Mouse (Mus musculus): ENCODE data around the gene 3110082I17Rik. TPM values are rescaled to one million over a fixed set of nuclear protein-coding genes. Genes with fewer than 3 reads are reported as not detected.
A peak's percentile ranks its signal among the peaks of the same experiment; 100 is the strongest.

The 3110082I17Rik gene
- total and polyA plus RNA-seq, 2 experiments from 2014 or later, result 4.3 to 14.9 TPM

- peak; percentile 69 for ATAC-seq (ENCODE audit: low FRiP score)
- H3K9me3 ChIP-seq (ENCODE audit: low read length), result no peaks in the 10 kb centered on the region
- H3K27ac ChIP-seq (ENCODE audit: low read depth, low read length), result peak overlapping the region; percentile 52; the same call in 1 of the 2 replicates
- peak; percentile 99 for TF ChIP-seq CTCF (IDR thresholded peaks at IDR 0.05)
- peaks cover 16% of the 10 kb centered on the region; the same call in 1 of the 2 replicates for H3K36me3 ChIP-seq (ENCODE audit: insufficient read depth, low read length)
- DNase-seq (ENCODE audit: low spot score), result peak; percentile 91
- 35% methylated on average over 12 of the region's 12 CpGs for WGBS
- H3K4me2 ChIP-seq (ENCODE audit: low read depth, low read length, poor library complexity, severe bottlenecking), result 0 out of 2 replicates have a peak overlapping the region, but pooled peaks have one; percentile 9
- H3K27me3 ChIP-seq (ENCODE audit: insufficient read depth, low read length), result no peaks in the 10 kb centered on the region
- H3K4me1 ChIP-seq (ENCODE audit: insufficient read depth, low read length), result no peaks in the 10 kb centered on the region
- H3K4me3 ChIP-seq (ENCODE audit: low read depth, low read length), result no peak overlapping the region
- 0 out of 2 replicates have a peak overlapping the region, but pooled peaks have one; percentile 24 for H3K9ac ChIP-seq (replicated peaks; ENCODE audit: low read length, poor library complexity, severe bottlenecking)
Observed at GRCm38 (mm10) chr5:139364260-139364910, 95.9 kb downstream of the 3110082I17Rik start.

DNA sequence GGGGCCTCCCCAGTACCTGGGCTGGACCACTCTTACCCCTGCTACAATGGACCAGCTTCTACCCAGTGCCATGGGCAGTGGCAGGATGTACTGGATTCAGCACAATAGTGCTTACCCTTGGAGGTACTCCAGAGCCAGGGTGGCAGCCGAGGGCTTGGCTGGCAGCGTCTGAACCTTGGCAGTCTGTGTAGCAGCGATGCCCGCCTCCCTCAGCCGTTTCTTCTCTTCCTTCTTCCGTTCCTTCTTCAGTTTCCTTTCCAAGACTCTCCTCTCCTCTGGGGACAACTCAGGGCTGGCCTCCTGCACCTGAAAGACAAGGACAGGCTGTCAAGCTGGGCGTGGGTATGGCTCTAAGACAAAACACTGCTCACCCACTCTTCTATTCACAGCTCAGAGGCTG lies 96.5 kb downstream of the 3110082I17Rik start:
- TF ChIP-seq CTCF (IDR thresholded peaks at IDR 0.05), result no peak
- Histone ChIP-seq H3K4me2 (ENCODE audit: low read depth, low read length, poor library complexity, severe bottlenecking) (no peak overlapping the region), H3K9me3 (ENCODE audit: low read length) (no peaks in the 10 kb centered on the region), H3K36me3 (ENCODE audit: insufficient read depth, low read length) (peaks cover 16% of the 10 kb centered on the region; the same call in 1 of the 2 replicates), H3K9ac (replicated peaks; ENCODE audit: low read length, poor library complexity, severe bottlenecking) (no peak overlapping the region), H3K4me1 (ENCODE audit: insufficient read depth, low read length) (no peaks in the 10 kb centered on the region), H3K4me3 (ENCODE audit: low read depth, low read length) (no peak overlapping the region), H3K27ac (ENCODE audit: low read depth, low read length) (no peak overlapping the region), H3K27me3 (ENCODE audit: insufficient read depth, low read length) (no peaks in the 10 kb centered on the region)
- no peak for DNase-seq (ENCODE audit: low spot score)
- WGBS, result 57% methylated on average over 7 of the region's 7 CpGs
- ATAC-seq (ENCODE audit: low FRiP score), result no peak

DNA sequence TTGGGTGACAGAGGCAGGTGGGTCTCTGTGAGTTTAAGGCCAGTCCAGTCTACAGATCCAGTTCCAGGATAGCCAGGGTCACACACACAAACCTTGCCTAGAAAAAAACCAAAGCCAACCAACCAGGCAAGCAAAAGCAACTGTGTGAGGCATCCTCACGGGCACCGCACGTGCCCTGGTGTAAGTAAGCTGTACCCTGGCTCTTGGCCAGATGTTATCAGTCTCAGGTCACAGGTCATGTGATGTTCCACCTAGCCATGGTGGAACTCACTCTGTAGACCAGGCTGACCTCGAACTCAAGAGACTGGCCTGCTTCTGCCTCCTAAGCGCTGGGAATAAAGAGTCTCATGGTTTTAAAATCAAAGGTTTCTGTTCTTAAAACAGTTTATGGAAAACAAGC lies 101.1 kb downstream of the 3110082I17Rik start:
- no peak for ATAC-seq (ENCODE audit: low FRiP score)
- no peak for DNase-seq (ENCODE audit: low spot score)
- Histone ChIP-seq H3K4me1 (ENCODE audit: insufficient read depth, low read length) (no peaks in the 10 kb centered on the region), H3K4me2 (ENCODE audit: low read depth, low read length, poor library complexity, severe bottlenecking) (no peak overlapping the region), H3K36me3 (ENCODE audit: insufficient read depth, low read length) (peaks cover 16% of the 10 kb centered on the region; the same call in 1 of the 2 replicates), H3K27me3 (ENCODE audit: insufficient read depth, low read length) (no peaks in the 10 kb centered on the region), H3K27ac (ENCODE audit: low read depth, low read length) (no peak overlapping the region), H3K9ac (replicated peaks; ENCODE audit: low read length, poor library complexity, severe bottlenecking) (no peak overlapping the region), H3K4me3 (ENCODE audit: low read depth, low read length) (no peak overlapping the region), H3K9me3 (ENCODE audit: low read length) (no peaks in the 10 kb centered on the region)
- 93% methylated on average over 5 of the region's 5 CpGs for WGBS
- no peak for TF ChIP-seq CTCF (IDR thresholded peaks at IDR 0.05)

GRCm38 (mm10) chr5:139358653-139359052 lies 101.7 kb downstream of the 3110082I17Rik start:
- DNase-seq (ENCODE audit: low spot score) (peak; percentile 57), ATAC-seq (ENCODE audit: low FRiP score) (no peak)
- WGBS, result 87% methylated on average over 2 of the region's 2 CpGs
- peak; percentile 73 for TF ChIP-seq CTCF (IDR thresholded peaks at IDR 0.05)
- H3K27ac ChIP-seq (ENCODE audit: low read depth, low read length), result no peak overlapping the region
- peaks cover 16% of the 10 kb centered on the region; the same call in 1 of the 2 replicates for H3K36me3 ChIP-seq (ENCODE audit: insufficient read depth, low read length)
- H3K9me3 ChIP-seq (ENCODE audit: low read length), result no peaks in the 10 kb centered on the region
- no peak overlapping the region for H3K4me3 ChIP-seq (ENCODE audit: low read depth, low read length)
- H3K4me2 ChIP-seq (ENCODE audit: low read depth, low read length, poor library complexity, severe bottlenecking), result no peak overlapping the region
- H3K4me1 ChIP-seq (ENCODE audit: insufficient read depth, low read length), result no peaks in the 10 kb centered on the region
- H3K27me3 ChIP-seq (ENCODE audit: insufficient read depth, low read length), result no peaks in the 10 kb centered on the region
- no peak overlapping the region for H3K9ac ChIP-seq (replicated peaks; ENCODE audit: low read length, poor library complexity, severe bottlenecking)

DNA sequence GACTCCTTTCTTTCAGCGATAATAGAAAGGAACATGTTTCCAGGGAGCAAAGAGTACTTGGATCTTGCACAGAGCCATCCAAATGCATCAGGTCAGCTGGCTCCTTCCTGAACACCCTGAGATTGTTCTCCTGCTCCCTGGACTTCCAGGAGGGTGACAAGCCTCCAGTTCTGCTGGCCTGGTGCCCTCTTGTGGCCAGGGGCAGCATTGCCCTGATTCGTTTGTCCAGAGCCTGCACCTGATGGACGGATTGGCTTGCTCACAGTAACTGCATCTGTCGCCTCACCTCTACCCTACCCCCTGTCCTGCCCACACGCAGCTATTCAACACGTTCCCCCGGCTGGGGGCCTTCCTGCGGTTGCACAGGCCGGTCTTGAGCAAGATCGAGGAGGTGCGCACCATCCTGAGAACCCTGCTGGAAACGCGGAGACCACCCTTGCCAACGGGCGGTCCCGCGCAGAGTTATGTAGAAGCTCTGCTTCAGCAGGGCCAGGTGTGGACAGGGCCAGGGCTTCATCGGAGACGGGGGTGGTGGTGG lies 105.0 kb downstream of the 3110082I17Rik start:
- Histone ChIP-seq H3K36me3 (ENCODE audit: insufficient read depth, low read length) (peaks cover 3% of the 10 kb centered on the region; the same call in 1 of the 2 replicates), H3K9me3 (ENCODE audit: low read length) (no peaks in the 10 kb centered on the region), H3K4me3 (ENCODE audit: low read depth, low read length) (no peak overlapping the region), H3K9ac (replicated peaks; ENCODE audit: low read length, poor library complexity, severe bottlenecking) (no peak overlapping the region), H3K4me2 (ENCODE audit: low read depth, low read length, poor library complexity, severe bottlenecking) (no peak overlapping the region), H3K27ac (ENCODE audit: low read depth, low read length) (no peak overlapping the region), H3K4me1 (ENCODE audit: insufficient read depth, low read length) (no peaks in the 10 kb centered on the region), H3K27me3 (ENCODE audit: insufficient read depth, low read length) (no peaks in the 10 kb centered on the region)
- 38% methylated on average over 19 of the region's 19 CpGs for WGBS
- no peak for ATAC-seq (ENCODE audit: low FRiP score)
- peak; percentile 91 for TF ChIP-seq CTCF (IDR thresholded peaks at IDR 0.05)
- peak; percentile 63 for DNase-seq (ENCODE audit: low spot score)

DNA sequence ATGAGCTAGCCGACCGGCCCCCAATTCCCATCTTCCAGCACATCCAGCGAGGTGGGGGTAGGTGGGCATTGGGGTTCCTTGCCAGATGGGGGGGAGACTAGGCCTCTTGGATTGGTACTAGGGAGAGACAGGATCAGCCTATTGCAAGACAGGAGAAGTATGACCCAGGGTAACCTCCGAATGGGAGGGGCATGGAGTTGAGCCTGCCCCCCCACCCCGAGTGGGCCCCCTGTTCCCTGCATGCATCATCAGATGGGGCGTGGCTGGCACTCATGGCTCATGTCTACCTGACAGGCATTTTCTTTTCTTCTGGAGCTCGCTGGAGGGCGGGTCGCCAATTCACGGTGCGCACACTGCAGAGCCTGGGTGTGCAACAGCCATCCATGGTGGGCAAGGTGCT lies 106.4 kb downstream of the 3110082I17Rik start:
- no peaks in the 10 kb centered on the region for H3K27me3 ChIP-seq (ENCODE audit: insufficient read depth, low read length)
- H3K9ac ChIP-seq (replicated peaks; ENCODE audit: low read length, poor library complexity, severe bottlenecking), result no peak overlapping the region
- no peak overlapping the region for H3K27ac ChIP-seq (ENCODE audit: low read depth, low read length)
- H3K4me1 ChIP-seq (ENCODE audit: insufficient read depth, low read length), result no peaks in the 10 kb centered on the region
- TF ChIP-seq CTCF (IDR thresholded peaks at IDR 0.05), result no peak
- H3K4me2 ChIP-seq (ENCODE audit: low read depth, low read length, poor library complexity, severe bottlenecking), result no peak overlapping the region
- ATAC-seq (ENCODE audit: low FRiP score) (no peak), DNase-seq (ENCODE audit: low spot score) (no peak)
- no peaks in the 10 kb centered on the region for H3K9me3 ChIP-seq (ENCODE audit: low read length)
- no peak overlapping the region for H3K4me3 ChIP-seq (ENCODE audit: low read depth, low read length)
- WGBS, result 91% methylated on average over 8 of the region's 11 CpGs
- no peaks in the 10 kb centered on the region for H3K36me3 ChIP-seq (ENCODE audit: insufficient read depth, low read length)
